Mouse (Mus musculus) ovary, postnatal 36 days (tissue): Measurements from ENCODE around the gene Vars.
"Not testable (repeated sequence)": the region's sequence is repeated elsewhere in the genome, so short reads cannot be mapped to it uniquely, and the experiment has no call there.

Source experiments
- DNase-seq: peaks from one replicate; pipeline ENCODE4 v3.0.0; 2022; ENCODE audit warnings: low spot score, mixed read lengths

Vars gene

GRCm38 (mm10) chr17:35000717-35001451 lies at the start of gene Vars:
Gene Vars, plus strand, starts transcription at chr17:35000987.
- DNase-seq: peak; percentile 92

GRCm38 (mm10) chr17:34951636-34952377 lies 49.0 kb upstream of the Vars start:
- DNase-seq: no peak

GRCm38 (mm10) chr17:34952378-34953040 lies 48.3 kb upstream of the Vars start:
- peak; percentile 79 for DNase-seq

GRCm38 (mm10) chr17:34953258-34953657 lies 47.5 kb upstream of the Vars start:
- no peak for DNase-seq

- no peak for DNase-seq
These were observed 46.9 kb upstream of the Vars start for GRCm38 (mm10) chr17:34953904-34954303.

- no peak for DNase-seq
These were observed 46.0 kb upstream of the Vars start for GRCm38 (mm10) chr17:34954831-34955230.

- no peak for DNase-seq
These were observed 44.9 kb upstream of the Vars start for GRCm38 (mm10) chr17:34955884-34956283.

- DNase-seq: no peak
These were observed 44.4 kb upstream of the Vars start for GRCm38 (mm10) chr17:34956340-34956739.

- not testable (repeated sequence) for DNase-seq
These were observed 43.5 kb upstream of the Vars start for GRCm38 (mm10) chr17:34957291-34957690.

GRCm38 (mm10) chr17:34957966-34958365 lies 42.8 kb upstream of the Vars start:
- not testable (repeated sequence) for DNase-seq

- not testable (repeated sequence) for DNase-seq
These were observed 42.1 kb upstream of the Vars start for GRCm38 (mm10) chr17:34958734-34959129.

- DNase-seq: peak; percentile 84
These were observed 41.5 kb upstream of the Vars start, which contains the start of gene Hspa1b for GRCm38 (mm10) chr17:34959130-34959778. Gene Hspa1b, minus strand, starts transcription at chr17:34959238.

- no peak for DNase-seq
These were observed 40.8 kb upstream of the Vars start for GRCm38 (mm10) chr17:34959881-34960515.

- no peak for DNase-seq
These were observed 39.9 kb upstream of the Vars start for GRCm38 (mm10) chr17:34960702-34961493.

- DNase-seq: no peak
These were observed 38.7 kb upstream of the Vars start for GRCm38 (mm10) chr17:34962125-34962524.

- DNase-seq: no peak
These were observed 37.9 kb upstream of the Vars start for GRCm38 (mm10) chr17:34962841-34963240.

GRCm38 (mm10) chr17:34964640-34965049 lies 36.1 kb upstream of the Vars start:
- no peak for DNase-seq

GRCm38 (mm10) chr17:34965627-34966026 lies 35.2 kb upstream of the Vars start:
- no peak for DNase-seq

GRCm38 (mm10) chr17:34969822-34970221 lies 31.0 kb upstream of the Vars start, which contains the start of gene Gm20481:
Gene Gm20481, plus strand, starts transcription at chr17:34969912.
- not testable (repeated sequence) for DNase-seq

GRCm38 (mm10) chr17:34970850-34971249 lies 29.9 kb upstream of the Vars start:
- DNase-seq: not testable (repeated sequence)

GRCm38 (mm10) chr17:34971694-34972068 lies 29.1 kb upstream of the Vars start:
- not testable (repeated sequence) for DNase-seq
